Mouse (Mus musculus) spleen, adult 2 months (tissue): ENCODE measurements around the gene Mrpl11.

Experiments
- CTCF ChIP-seq: fragments of 200-500 bp; IDR thresholded peaks from 2 replicates; pipeline ENCODE4 v1.5.1; 2011; ENCODE audit warnings: mild to moderate bottlenecking, inconsistent platforms; ENCODE audit not compliant: insufficient read depth, insufficient read length, insufficient replicate concordance; ENCODE audit errors: extremely low read depth
- POLR2A ChIP-seq: fragments of 200-500 bp; IDR thresholded peaks from 2 replicates; pipeline ENCODE4 v1.6.1; 2011; ENCODE audit warnings: low read depth, low read length, inconsistent platforms

- TF ChIP-seq POLR2A (no peak), CTCF (no peak)
Observed at GRCm38 (mm10) chr19:5013138-5013537, 51.2 kb downstream of the Mrpl11 start.
